Mouse (Mus musculus) right cerebral cortex, adult 18-20 months (tissue): ENCODE data around the gene Phtf1.

ENCODE experiments used
- DNase-seq: peaks from one replicate; pipeline ENCODE4 v3.0.0; 2022; ENCODE audit warnings: mixed read lengths

Phtf1 gene

GRCm38 (mm10) chr3:103967861-103968691 is at the start of gene Phtf1:
Phtf1 (plus strand) TSS chr3:103968110.
- DNase-seq: peak; percentile 85

DNA sequence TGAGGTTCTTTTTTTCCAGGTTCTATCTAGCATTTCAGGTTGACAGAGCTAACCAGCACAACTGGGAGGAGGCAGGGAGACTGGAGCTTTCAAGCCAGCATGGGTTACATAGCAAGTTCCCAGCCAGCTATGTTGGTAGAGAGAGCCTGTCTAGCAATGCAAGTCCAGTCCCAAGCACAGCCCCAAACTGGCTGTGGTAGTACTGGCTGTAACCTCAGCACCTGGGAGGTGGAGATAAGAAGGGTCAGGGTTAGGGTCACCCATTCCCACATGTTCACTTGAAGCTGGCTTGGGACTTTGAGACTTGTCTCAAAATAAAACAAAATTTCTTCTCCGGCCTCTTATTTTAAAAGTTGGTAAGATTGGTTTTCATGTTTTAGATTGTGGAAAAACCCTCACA is 47.8 kb upstream of the Phtf1 start:
- no peak for DNase-seq

GRCm38 (mm10) chr3:103925302-103925701 is 42.6 kb upstream of the Phtf1 start:
- no peak for DNase-seq

GRCm38 (mm10) chr3:103927511-103927910 is 40.4 kb upstream of the Phtf1 start:
- DNase-seq: no peak

DNA sequence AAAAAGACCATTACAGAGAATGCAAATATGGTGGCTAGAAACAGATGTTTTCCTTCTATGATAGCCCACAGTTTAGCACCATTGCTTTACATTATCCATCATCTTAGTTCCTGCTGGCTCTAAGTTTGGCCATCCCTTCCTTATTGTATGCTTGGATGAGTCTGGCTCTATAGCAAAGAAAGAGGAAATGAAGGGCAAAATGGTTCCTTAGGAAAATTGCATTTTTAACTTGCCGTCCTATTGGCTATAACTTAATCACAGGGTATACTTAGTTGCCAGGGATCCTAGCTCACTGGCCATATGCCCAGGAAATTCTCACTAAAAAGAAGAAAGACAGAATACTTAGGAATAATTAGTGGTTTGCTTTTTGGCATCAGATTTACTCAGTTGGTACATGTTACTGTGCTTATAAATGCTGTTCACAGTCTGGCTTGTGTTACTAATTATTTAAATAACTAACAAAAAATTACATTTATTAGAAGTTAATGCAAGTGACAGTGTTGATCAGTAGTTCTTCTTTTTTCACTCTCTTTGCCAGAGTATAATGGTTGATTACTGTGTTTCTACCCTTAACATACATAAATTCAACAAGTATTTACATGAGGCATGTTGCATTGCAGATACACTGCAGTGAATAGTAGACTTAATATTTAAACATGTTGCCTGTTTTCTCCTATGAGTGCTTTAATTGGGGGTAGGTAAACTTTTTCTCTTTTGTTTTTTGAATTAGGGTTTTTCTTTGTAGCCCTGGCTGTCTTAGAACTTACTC is 22.9 kb upstream of the Phtf1 start:
- peak; percentile 27 for DNase-seq

- no peak for DNase-seq
These were observed 19.2 kb upstream of the Phtf1 start for GRCm38 (mm10) chr3:103948666-103949065.

- DNase-seq: no peak
These were observed 7.3 kb upstream of the Phtf1 start for GRCm38 (mm10) chr3:103960622-103961021.

DNA sequence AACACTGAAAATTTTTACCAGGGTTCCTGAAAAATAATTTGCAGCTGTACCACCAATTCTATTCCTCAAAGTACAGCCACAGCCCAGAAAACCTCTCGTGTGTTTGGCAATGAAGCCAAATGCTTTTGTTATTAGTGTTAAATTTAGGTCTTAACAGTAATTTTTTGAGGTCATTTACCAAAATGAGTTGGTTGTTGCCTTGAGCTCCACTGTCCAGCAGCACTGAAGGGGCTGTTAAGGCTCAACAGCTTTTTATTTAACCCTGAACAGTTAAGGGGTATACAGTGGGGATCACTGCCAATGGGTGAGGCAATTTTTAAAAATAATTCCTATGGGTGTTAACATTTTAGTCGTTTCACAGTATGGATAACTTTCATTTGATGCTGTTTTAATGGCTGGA is 679 bp upstream of the Phtf1 start:
- DNase-seq: no peak

- peak; percentile 49 for DNase-seq
These were observed 791 bp downstream of the Phtf1 start for GRCm38 (mm10) chr3:103968701-103969100.

- DNase-seq: no peak
These were observed 3.2 kb downstream of the Phtf1 start for GRCm38 (mm10) chr3:103971157-103971556.

DNA sequence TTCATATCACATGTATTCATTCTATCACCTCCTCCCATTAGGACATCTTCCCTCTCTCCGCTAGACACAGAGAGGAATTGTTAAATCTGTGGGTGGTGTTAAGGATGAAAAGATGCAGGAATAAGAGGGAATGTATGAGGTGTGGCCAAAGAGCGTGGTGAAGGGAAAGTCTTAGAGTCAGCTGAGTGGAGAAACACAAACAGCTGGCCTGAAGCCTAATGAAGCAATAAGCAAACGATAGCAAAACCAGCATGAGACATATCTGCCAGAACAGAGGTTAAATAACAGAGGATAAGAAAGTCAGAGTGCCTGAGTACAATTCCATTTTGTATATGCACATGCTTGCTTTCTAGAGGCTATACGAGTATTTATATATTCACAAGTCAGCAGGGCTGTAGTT is 16.6 kb downstream of the Phtf1 start:
- no peak for DNase-seq

- no peak for DNase-seq
These were observed 17.3 kb downstream of the Phtf1 start for GRCm38 (mm10) chr3:103985194-103985593.

GRCm38 (mm10) chr3:103987831-103988432 is 20.0 kb downstream of the Phtf1 start:
- no peak for DNase-seq

- DNase-seq: no peak
These were observed 21.4 kb downstream of the Phtf1 start for GRCm38 (mm10) chr3:103989352-103989751.

- no peak for DNase-seq
These were observed 23.4 kb downstream of the Phtf1 start for GRCm38 (mm10) chr3:103991271-103991670.

- no peak for DNase-seq
These were observed 30.8 kb downstream of the Phtf1 start for GRCm38 (mm10) chr3:103998724-103999123.

GRCm38 (mm10) chr3:104006896-104007466 is 39.1 kb downstream of the Phtf1 start:
- DNase-seq: no peak

DNA sequence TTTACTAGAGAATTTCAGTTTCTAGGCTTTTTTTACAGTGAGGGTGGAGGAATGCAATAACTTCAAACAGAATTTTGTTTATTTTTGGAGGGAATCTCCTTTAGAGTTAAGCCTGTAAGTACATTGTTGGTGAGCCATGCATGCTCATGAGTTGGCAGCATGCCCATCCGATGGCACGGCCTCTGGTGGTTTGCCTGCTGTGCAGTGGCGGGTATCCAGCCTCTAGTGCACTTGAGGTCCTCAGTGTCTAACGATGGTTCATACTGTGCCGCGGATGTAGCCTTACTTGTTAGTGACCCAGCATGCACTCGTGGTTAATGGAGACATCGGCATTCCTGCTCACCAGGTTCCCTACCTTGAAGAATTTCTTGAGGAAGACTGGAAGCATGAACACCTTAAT is 39.6 kb downstream of the Phtf1 start:
- DNase-seq: peak; percentile 40

- no peak for DNase-seq
These were observed 42.2 kb downstream of the Phtf1 start for GRCm38 (mm10) chr3:104009924-104010662.

DNA sequence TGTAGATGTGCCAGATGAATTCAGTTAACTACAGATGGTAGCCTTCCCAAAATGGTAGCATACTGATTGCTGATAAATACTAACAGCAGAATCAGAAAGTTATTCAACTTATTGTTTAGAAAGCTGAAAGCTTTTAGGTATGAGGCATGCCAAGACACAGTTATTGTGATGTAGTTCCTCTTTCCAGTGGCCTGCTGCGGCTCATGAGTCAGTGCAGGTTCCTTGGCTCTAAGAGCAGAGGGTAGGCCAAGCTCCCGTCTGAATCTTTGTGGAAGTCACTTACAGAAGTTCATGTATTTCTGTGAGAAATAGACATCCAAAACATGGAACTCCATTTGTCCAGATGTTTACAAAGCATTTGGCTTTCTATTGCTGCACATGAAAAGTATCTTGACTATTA is 44.1 kb downstream of the Phtf1 start:
- DNase-seq: no peak

GRCm38 (mm10) chr3:104017931-104018330 is 50.0 kb downstream of the Phtf1 start:
- no peak for DNase-seq

GRCm38 (mm10) chr3:104019453-104019852 is 51.5 kb downstream of the Phtf1 start:
- DNase-seq: no peak

- DNase-seq: no peak
These were observed 52.2 kb downstream of the Phtf1 start for GRCm38 (mm10) chr3:104020101-104020500.
